Mouse (Mus musculus): ENCODE results near the gene Ap5z1.

The Ap5z1 gene

GRCm38 (mm10) chr5:142477346-142477745 is 13.6 kb downstream of the Ap5z1 start:
- DNase-seq, result no peak

- no peak for DNase-seq
These were observed 14.3 kb downstream of the Ap5z1 start for GRCm38 (mm10) chr5:142477866-142478615.

- DNase-seq, result peak; percentile 76
These were observed 15.2 kb downstream of the Ap5z1 start for GRCm38 (mm10) chr5:142478829-142479435.

GRCm38 (mm10) chr5:142482512-142482911 is 18.8 kb downstream of the Ap5z1 start:
- DNase-seq, result no peak

GRCm38 (mm10) chr5:142483581-142483980 is 19.8 kb downstream of the Ap5z1 start:
- DNase-seq, result no peak

- DNase-seq, result no peak
These were observed 22.9 kb downstream of the Ap5z1 start for GRCm38 (mm10) chr5:142486654-142487053.

- no peak for DNase-seq
These were observed 26.4 kb downstream of the Ap5z1 start for GRCm38 (mm10) chr5:142489955-142490707.

GRCm38 (mm10) chr5:142493307-142493706 is 29.6 kb downstream of the Ap5z1 start:
- DNase-seq, result no peak

GRCm38 (mm10) chr5:142495321-142496096 is 31.8 kb downstream of the Ap5z1 start:
- DNase-seq, result no peak

GRCm38 (mm10) chr5:142498964-142499363 is 35.2 kb downstream of the Ap5z1 start:
- DNase-seq, result no peak

GRCm38 (mm10) chr5:142500918-142501317 is 37.2 kb downstream of the Ap5z1 start:
- DNase-seq, result no peak

GRCm38 (mm10) chr5:142502414-142502813 is 38.7 kb downstream of the Ap5z1 start:
- DNase-seq, result peak; percentile 88

GRCm38 (mm10) chr5:142504175-142504574 is 40.4 kb downstream of the Ap5z1 start:
- DNase-seq, result no peak

- no peak for DNase-seq
These were observed 42.1 kb downstream of the Ap5z1 start for GRCm38 (mm10) chr5:142505695-142506423.

GRCm38 (mm10) chr5:142509141-142510060 is 45.7 kb downstream of the Ap5z1 start:
- no peak for DNase-seq

GRCm38 (mm10) chr5:142510061-142510414 is 46.3 kb downstream of the Ap5z1 start:
- no peak for DNase-seq

GRCm38 (mm10) chr5:142512112-142512511 is 48.4 kb downstream of the Ap5z1 start:
- DNase-seq, result no peak

- no peak for DNase-seq
These were observed 55.2 kb downstream of the Ap5z1 start for GRCm38 (mm10) chr5:142518973-142519372.

- no peak for DNase-seq
These were observed 56.6 kb downstream of the Ap5z1 start for GRCm38 (mm10) chr5:142520360-142520759.

- DNase-seq, result no peak
These were observed 57.6 kb downstream of the Ap5z1 start for GRCm38 (mm10) chr5:142521195-142521866.
